Mouse (Mus musculus): ENCODE results near the gene Fap. TPM values are rescaled to one million over a fixed set of nuclear protein-coding genes. Genes with fewer than 3 reads are reported as not detected.

Gene Fap
- polyA plus RNA-seq, 1 experiment: 0.27 TPM

DNA sequence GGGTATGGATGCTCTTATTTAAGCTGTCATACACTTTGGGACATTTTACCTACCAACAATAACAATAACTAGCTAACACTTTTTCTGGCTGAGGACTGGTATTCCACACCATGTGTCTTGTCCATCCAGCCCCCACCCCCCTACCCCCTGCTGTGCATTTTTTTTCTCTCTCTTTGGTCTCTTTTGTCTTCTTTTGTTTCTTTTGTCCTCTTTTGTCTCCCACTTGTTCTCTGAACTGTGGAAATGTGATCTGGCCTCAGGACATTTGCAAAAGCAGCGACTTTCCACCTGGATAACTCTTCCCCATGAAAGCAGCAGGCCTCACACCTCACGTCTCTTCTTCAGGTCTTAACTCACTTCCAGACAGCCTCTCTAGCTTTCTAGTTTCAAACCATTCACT lies 67.4 kb downstream of the Fap start:
- Histone ChIP-seq H3K4me3 (ENCODE audit: low read depth, low read length) (no peak overlapping the region), H3K4me1 (ENCODE audit: control insufficient read depth, insufficient read depth, insufficient read length, low read length) (no peaks in the 10 kb centered on the region), H3K27ac (ENCODE audit: insufficient read depth, low read depth, low read length) (no peak overlapping the region), H3K27me3 (ENCODE audit: control insufficient read depth, insufficient read depth, low read length) (no peaks in the 10 kb centered on the region), H3K36me3 (ENCODE audit: control insufficient read depth, insufficient read depth, low read length) (no peaks in the 10 kb centered on the region)
- 75% methylated on average over 2 of the region's 2 CpGs for WGBS
- TF ChIP-seq POLR2A (IDR thresholded peaks at IDR 0.05; ENCODE audit: low read depth, low read length): no peak
- TF ChIP-seq CTCF (IDR thresholded peaks at IDR 0.05; ENCODE audit: extremely low read depth, insufficient read length, insufficient replicate concordance, low read depth, low read length): no peak

DNA sequence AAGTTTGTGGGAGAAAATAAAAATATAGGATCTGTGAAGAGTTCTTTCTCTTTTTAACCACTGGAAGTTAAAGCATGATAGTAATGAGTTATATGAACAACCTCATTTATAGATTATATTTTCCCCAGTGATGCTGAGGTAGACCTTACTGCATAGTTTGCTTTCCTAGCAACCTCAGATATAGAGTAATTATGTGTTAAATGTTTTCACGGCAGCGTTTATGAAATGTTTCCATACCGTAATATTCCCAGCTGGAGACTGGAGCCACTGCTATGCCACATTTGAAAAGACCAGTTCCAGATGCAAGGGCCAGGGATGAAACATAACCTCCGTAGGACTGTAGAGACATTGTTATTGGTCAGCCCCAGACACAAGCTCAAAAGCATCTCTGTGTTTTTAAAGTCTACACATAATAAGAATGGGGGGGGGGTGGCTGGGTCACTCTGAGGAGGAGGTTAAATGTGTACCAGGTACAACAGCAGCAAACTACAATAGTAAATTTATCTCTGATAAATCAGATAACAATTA lies 69.5 kb downstream of the Fap start:
- H3K4me3 ChIP-seq (ENCODE audit: low read depth, low read length): no peak overlapping the region
- H3K27me3 ChIP-seq (ENCODE audit: control insufficient read depth, insufficient read depth, low read length): no peaks in the 10 kb centered on the region
- TF ChIP-seq POLR2A (IDR thresholded peaks at IDR 0.05; ENCODE audit: low read depth, low read length): no peak
- TF ChIP-seq CTCF (IDR thresholded peaks at IDR 0.05; ENCODE audit: extremely low read depth, insufficient read length, insufficient replicate concordance, low read depth, low read length): no peak
- no peaks in the 10 kb centered on the region for H3K4me1 ChIP-seq (ENCODE audit: control insufficient read depth, insufficient read depth, insufficient read length, low read length)
- no peaks in the 10 kb centered on the region for H3K36me3 ChIP-seq (ENCODE audit: control insufficient read depth, insufficient read depth, low read length)
- WGBS: 81% methylated on average over 4 of the region's 4 CpGs
- H3K27ac ChIP-seq (ENCODE audit: insufficient read depth, low read depth, low read length): no peak overlapping the region

DNA sequence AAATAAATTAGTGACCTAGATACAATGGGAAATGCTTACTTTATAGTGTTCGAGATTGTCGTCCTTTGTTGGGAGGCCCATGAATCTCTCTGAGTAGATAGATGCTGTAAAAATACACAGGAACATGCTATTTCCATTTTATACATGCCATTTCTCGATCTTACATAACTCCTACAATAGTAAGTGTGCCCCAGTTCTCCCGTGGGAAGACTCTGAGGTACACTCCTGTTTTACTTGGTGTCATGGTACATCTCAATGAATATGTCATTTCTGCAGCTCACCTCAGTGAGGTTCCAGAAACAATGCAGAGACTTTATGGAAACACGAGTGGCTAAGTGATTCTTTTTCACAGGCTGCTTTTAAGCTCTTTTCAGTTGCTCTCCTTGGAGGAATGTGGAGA lies 70.5 kb downstream of the Fap start:
- Histone ChIP-seq H3K36me3 (ENCODE audit: control insufficient read depth, insufficient read depth, low read length) (no peaks in the 10 kb centered on the region), H3K4me3 (ENCODE audit: low read depth, low read length) (no peak overlapping the region)

DNA sequence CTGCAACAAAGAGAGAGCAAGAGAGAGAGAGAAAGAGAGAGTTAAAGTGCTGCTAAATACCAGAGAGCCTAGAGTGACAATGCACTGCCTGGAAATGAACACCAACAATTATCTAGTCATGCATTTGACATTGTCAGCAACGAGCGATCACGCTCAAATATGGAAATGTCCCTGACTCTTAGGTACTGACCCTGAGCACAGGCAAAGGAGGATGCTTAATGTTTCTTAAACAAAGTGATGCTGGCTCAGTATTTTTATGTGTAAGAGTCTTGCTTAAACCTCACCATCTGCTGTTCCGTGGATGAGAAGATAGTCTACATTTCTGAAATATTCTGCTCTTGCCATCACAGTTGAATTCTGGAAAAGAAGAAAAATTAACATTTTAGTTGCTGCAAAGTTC lies 71.4 kb downstream of the Fap start:
- no peaks in the 10 kb centered on the region for H3K4me1 ChIP-seq (ENCODE audit: control insufficient read depth, insufficient read depth, insufficient read length, low read length)
- no peak for TF ChIP-seq CTCF (IDR thresholded peaks at IDR 0.05; ENCODE audit: extremely low read depth, insufficient read length, insufficient replicate concordance, low read depth, low read length)
- no peaks in the 10 kb centered on the region for H3K36me3 ChIP-seq (ENCODE audit: control insufficient read depth, insufficient read depth, low read length)
- no peaks in the 10 kb centered on the region for H3K27me3 ChIP-seq (ENCODE audit: control insufficient read depth, insufficient read depth, low read length)
- no peak overlapping the region for H3K27ac ChIP-seq (ENCODE audit: insufficient read depth, low read depth, low read length)
- WGBS: 86% methylated on average over 4 of the region's 4 CpGs
- H3K4me3 ChIP-seq (ENCODE audit: low read depth, low read length): no peak overlapping the region

More for the DNA sequence above, 70.5 kb downstream of the Fap start:
- 75% methylated on average over 5 of the region's 5 CpGs for WGBS
- H3K27me3 ChIP-seq (ENCODE audit: control insufficient read depth, insufficient read depth, low read length): no peaks in the 10 kb centered on the region
- no peak overlapping the region for H3K27ac ChIP-seq (ENCODE audit: insufficient read depth, low read depth, low read length)
- no peaks in the 10 kb centered on the region for H3K4me1 ChIP-seq (ENCODE audit: control insufficient read depth, insufficient read depth, insufficient read length, low read length)
- TF ChIP-seq CTCF (IDR thresholded peaks at IDR 0.05; ENCODE audit: extremely low read depth, insufficient read length, insufficient replicate concordance, low read depth, low read length): no peak
- no peak for TF ChIP-seq POLR2A (IDR thresholded peaks at IDR 0.05; ENCODE audit: low read depth, low read length)

DNA sequence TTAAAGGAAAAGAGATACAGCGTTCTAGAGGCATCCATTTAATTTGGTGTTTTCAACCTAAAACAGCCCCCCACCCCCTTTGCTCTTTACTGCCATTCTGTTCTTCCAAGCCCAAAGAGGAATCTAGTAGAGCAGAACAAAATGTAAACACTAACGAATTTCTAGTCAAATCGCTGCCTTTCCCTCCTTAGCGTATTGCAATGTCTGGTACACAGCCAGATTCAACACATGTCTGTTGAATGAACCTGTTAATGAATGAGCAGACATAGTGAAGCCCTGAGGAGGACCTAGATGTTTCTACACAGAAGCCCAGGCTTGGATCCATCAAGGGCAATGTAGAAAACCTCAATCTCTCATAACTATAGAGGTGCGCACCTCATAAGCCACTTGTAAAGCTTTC lies 75.1 kb downstream of the Fap start:
- H3K27me3 ChIP-seq (ENCODE audit: control insufficient read depth, insufficient read depth, low read length): no peaks in the 10 kb centered on the region
- no peaks in the 10 kb centered on the region for H3K36me3 ChIP-seq (ENCODE audit: control insufficient read depth, insufficient read depth, low read length)
- H3K27ac ChIP-seq (ENCODE audit: insufficient read depth, low read depth, low read length): no peak overlapping the region
- H3K4me1 ChIP-seq (ENCODE audit: control insufficient read depth, insufficient read depth, insufficient read length, low read length): no peaks in the 10 kb centered on the region
- 83% methylated on average over 5 of the region's 5 CpGs for WGBS
- TF ChIP-seq CTCF (IDR thresholded peaks at IDR 0.05; ENCODE audit: extremely low read depth, insufficient read length, insufficient replicate concordance, low read depth, low read length) (no peak), POLR2A (IDR thresholded peaks at IDR 0.05; ENCODE audit: low read depth, low read length) (no peak)
- H3K4me3 ChIP-seq (ENCODE audit: low read depth, low read length): no peak overlapping the region

DNA sequence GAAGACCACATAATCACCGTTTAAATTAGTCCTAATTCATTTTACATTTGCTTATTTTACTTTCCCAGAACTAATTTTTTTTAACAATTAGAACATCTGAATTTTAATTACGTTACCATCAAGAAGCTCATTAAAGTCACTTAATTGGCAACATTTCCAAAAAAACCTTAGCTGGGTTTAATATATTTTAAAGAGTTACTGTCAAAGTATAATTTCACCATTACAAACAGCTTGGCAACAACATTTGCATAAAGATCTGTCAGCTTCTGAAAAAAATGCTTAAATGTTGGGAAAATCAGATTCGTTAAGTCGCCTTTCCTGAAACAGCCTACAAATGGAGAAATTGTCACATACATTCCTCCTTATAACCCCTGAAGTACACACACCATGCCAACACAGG lies 75.8 kb downstream of the Fap start:
- TF ChIP-seq CTCF (IDR thresholded peaks at IDR 0.05; ENCODE audit: extremely low read depth, insufficient read length, insufficient replicate concordance, low read depth, low read length) (no peak), POLR2A (IDR thresholded peaks at IDR 0.05; ENCODE audit: low read depth, low read length) (no peak)
- 92% methylated on average over 4 of the region's 4 CpGs for WGBS
- H3K27ac ChIP-seq (ENCODE audit: insufficient read depth, low read depth, low read length): no peak overlapping the region
- no peaks in the 10 kb centered on the region for H3K36me3 ChIP-seq (ENCODE audit: control insufficient read depth, insufficient read depth, low read length)
- no peak overlapping the region for H3K4me3 ChIP-seq (ENCODE audit: low read depth, low read length)
- H3K27me3 ChIP-seq (ENCODE audit: control insufficient read depth, insufficient read depth, low read length): no peaks in the 10 kb centered on the region
- no peaks in the 10 kb centered on the region for H3K4me1 ChIP-seq (ENCODE audit: control insufficient read depth, insufficient read depth, insufficient read length, low read length)

DNA sequence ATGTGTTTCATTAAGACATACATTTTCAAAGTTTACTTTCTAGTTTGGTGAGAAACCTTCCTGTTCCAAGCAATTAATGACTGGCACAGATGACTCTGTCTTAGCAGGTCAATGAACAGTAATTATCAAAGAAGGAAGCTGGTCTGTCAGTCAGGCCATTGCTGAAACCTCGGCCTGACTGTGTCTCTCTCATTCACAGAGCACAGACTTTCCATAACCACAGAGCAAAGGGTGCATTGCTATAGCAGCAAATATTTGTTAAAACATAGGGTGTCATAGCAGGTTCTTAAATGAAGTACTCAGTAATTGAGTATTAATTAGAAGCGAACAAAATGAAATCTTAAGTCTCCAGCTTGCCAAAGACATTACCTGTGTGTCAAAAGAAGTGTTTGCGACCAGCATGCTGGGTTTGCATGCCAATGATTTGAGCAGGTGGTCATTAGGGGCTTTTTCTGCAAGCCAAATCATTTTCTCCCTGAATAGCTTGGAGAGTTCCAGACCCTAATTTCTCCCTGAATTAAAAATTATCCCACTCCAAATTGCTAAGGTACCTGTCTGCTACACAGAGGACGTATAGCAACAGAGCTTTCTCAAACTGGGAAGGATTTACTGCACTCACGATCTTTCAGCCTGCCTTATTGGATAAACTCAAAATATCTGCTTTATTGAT lies 76.4 kb downstream of the Fap start:
- Histone ChIP-seq H3K36me3 (ENCODE audit: control insufficient read depth, insufficient read depth, low read length) (no peaks in the 10 kb centered on the region), H3K4me3 (ENCODE audit: low read depth, low read length) (no peak overlapping the region), H3K4me1 (ENCODE audit: control insufficient read depth, insufficient read depth, insufficient read length, low read length) (no peaks in the 10 kb centered on the region), H3K27ac (ENCODE audit: insufficient read depth, low read depth, low read length) (no peak overlapping the region), H3K27me3 (ENCODE audit: control insufficient read depth, insufficient read depth, low read length) (no peaks in the 10 kb centered on the region)
- TF ChIP-seq POLR2A (IDR thresholded peaks at IDR 0.05; ENCODE audit: low read depth, low read length): no peak
- no peak for TF ChIP-seq CTCF (IDR thresholded peaks at IDR 0.05; ENCODE audit: extremely low read depth, insufficient read length, insufficient replicate concordance, low read depth, low read length)
- 77% methylated on average over 5 of the region's 5 CpGs for WGBS
